Mouse (Mus musculus): Measurements from ENCODE around the gene Gm14569. TPM values are rescaled to one million over a fixed set of nuclear protein-coding genes. Genes with fewer than 3 reads are reported as not detected.

Gene Gm14569
- polyA plus RNA-seq (2012; rRNA removed) = not detected in 2 replicates

GRCm38 (mm10) chrX:36491730-36492129 lies at the start of gene Gm14569:
Gene Gm14569 (minus strand): TSS chrX:36491830.

GRCm38 (mm10) chrX:36400980-36401379 lies 90.7 kb downstream of the Gm14569 start, which contains the start of gene Gm6268:
Gene Gm6268 (plus strand): TSS chrX:36401280.

Other genes starting within 250 kb of the Gm14569 start
- 1.6 and 2.0 TPM in 2 replicates for gene Lonrf3, start 163.5 kb downstream of the Gm14569 start, polyA plus RNA-seq (2012; rRNA removed)
- gene Gm6268, start 90.5 kb downstream of the Gm14569 start, polyA plus RNA-seq (2012; rRNA removed) = not detected in 2 replicates
- 52.1 and 74.1 TPM in 2 replicates for gene Pgrmc1, start 106.4 kb upstream of the Gm14569 start, polyA plus RNA-seq (2012; rRNA removed)
- gene Akap17b, start 153.6 kb upstream of the Gm14569 start, polyA plus RNA-seq (2012; rRNA removed) = 0.03 and 0.09 TPM in 2 replicates